Mouse (Mus musculus): ENCODE measurements around the gene Stk24.

Gene Stk24

GRCm38 (mm10) chr14:121263912-121264311 lies 115.9 kb downstream of the Stk24 start:
- no peak for DNase-seq (ENCODE audit: low read depth, low spot score)

- DNase-seq (ENCODE audit: low read depth, low spot score), result no peak
Measured at GRCm38 (mm10) chr14:121262606-121263005, 117.2 kb downstream of the Stk24 start.

GRCm38 (mm10) chr14:121261229-121261879 lies 118.5 kb downstream of the Stk24 start:
- no peak for DNase-seq (ENCODE audit: low read depth, low spot score)

- peak; percentile 61 for DNase-seq (ENCODE audit: low read depth, low spot score)
Measured at GRCm38 (mm10) chr14:121259789-121260188, 120.0 kb downstream of the Stk24 start.

- DNase-seq (ENCODE audit: low read depth, low spot score), result no peak
Measured at GRCm38 (mm10) chr14:121259332-121259731, 120.5 kb downstream of the Stk24 start.

- DNase-seq (ENCODE audit: low read depth, low spot score), result no peak
Measured at GRCm38 (mm10) chr14:121256896-121257295, 122.9 kb downstream of the Stk24 start.

- DNase-seq (ENCODE audit: low read depth, low spot score), result no peak
Measured at GRCm38 (mm10) chr14:121255469-121255868, 124.3 kb downstream of the Stk24 start.

- DNase-seq (ENCODE audit: low read depth, low spot score), result no peak
Measured at GRCm38 (mm10) chr14:121254869-121255268, 124.9 kb downstream of the Stk24 start.

GRCm38 (mm10) chr14:121252542-121252941 lies 127.3 kb downstream of the Stk24 start:
- DNase-seq (ENCODE audit: low read depth, low spot score), result no peak

- no peak for DNase-seq (ENCODE audit: low read depth, low spot score)
Measured at GRCm38 (mm10) chr14:121251708-121252107, 128.1 kb downstream of the Stk24 start.

GRCm38 (mm10) chr14:121251099-121251498 lies 128.7 kb downstream of the Stk24 start:
- DNase-seq (ENCODE audit: low read depth, low spot score), result no peak

GRCm38 (mm10) chr14:121248346-121248745 lies 131.5 kb downstream of the Stk24 start:
- DNase-seq (ENCODE audit: low read depth, low spot score), result no peak

- DNase-seq (ENCODE audit: low read depth, low spot score), result peak; percentile 69
Measured at GRCm38 (mm10) chr14:121247287-121247686, 132.5 kb downstream of the Stk24 start.

- DNase-seq (ENCODE audit: low read depth, low spot score), result no peak
Measured at GRCm38 (mm10) chr14:121246048-121246731, 133.6 kb downstream of the Stk24 start.

- DNase-seq (ENCODE audit: low read depth, low spot score), result no peak
Measured at GRCm38 (mm10) chr14:121244104-121244503, 135.7 kb downstream of the Stk24 start.

- DNase-seq (ENCODE audit: low read depth, low spot score), result no peak
Measured at GRCm38 (mm10) chr14:121239386-121239785, 140.4 kb downstream of the Stk24 start.

GRCm38 (mm10) chr14:121238727-121239126 lies 141.1 kb downstream of the Stk24 start:
- DNase-seq (ENCODE audit: low read depth, low spot score), result no peak

- DNase-seq (ENCODE audit: low read depth, low spot score), result no peak
Measured at GRCm38 (mm10) chr14:121236736-121237135, 143.1 kb downstream of the Stk24 start.

Data from mesoderm, embryonic 11.5 days (tissue).